ENCODE assay signal across 9 mouse cellular contexts in genomic region chr2:168045771-168046170, GRCm38 (mm10). TPM values are rescaled to one million over a fixed set of nuclear protein-coding genes. Genes with fewer than 3 reads are reported as not detected.
DNase-seq lines count a peak whose midpoint lies in the region; ATAC-seq and TF ChIP-seq lines count a peak whose summit lies in the region.
"Had no signal": no experiment of that assay in that cellular context is flagged by ENCODE, and none has a peak within 500 bp of the region (broad histone marks: within the 10 kb centered on the region; RNA-seq: fewer than 3 reads in every experiment).

No protein-coding gene starts in this region.

- no peaks in the 10 kb centered on the region for H3K9me3 ChIP-seq in forebrain, embryonic 10.5 days
- no peaks in the 10 kb centered on the region for H3K9me3 ChIP-seq in forebrain, embryonic 11.5 days (ENCODE audit: control insufficient read depth, low read length)
- H3K9me3 ChIP-seq in stomach, embryonic 16.5 days (replicated peaks; ENCODE audit: control insufficient read depth, low read length): no peaks in the 10 kb centered on the region
- H3K9me3 ChIP-seq in midbrain, postnatal 0 days (ENCODE audit: low read length): no peaks in the 10 kb centered on the region
- H3K9me3 ChIP-seq: liver, embryonic 13.5 days had no signal

- no peaks in the 10 kb centered on the region for H3K36me3 ChIP-seq in forebrain, embryonic 10.5 days (replicated peaks)
- H3K36me3 ChIP-seq in forebrain, embryonic 11.5 days (ENCODE audit: control insufficient read depth, insufficient read depth, low read length): no peaks in the 10 kb centered on the region
- H3K36me3 ChIP-seq in stomach, embryonic 16.5 days (ENCODE audit: control insufficient read depth, insufficient read depth, low read length): no peaks in the 10 kb centered on the region
- no peaks in the 10 kb centered on the region for H3K36me3 ChIP-seq in midbrain, postnatal 0 days (ENCODE audit: insufficient read depth, low read length)
- H3K36me3 ChIP-seq: liver, embryonic 13.5 days had no signal

- TF ChIP-seq CTCF in midbrain, postnatal 0 days (IDR thresholded peaks at IDR 0.05): no peak

- H3K4me1 ChIP-seq in forebrain, embryonic 10.5 days: peaks cover 35% of the 10 kb centered on the region
- peaks cover 12% of the 10 kb centered on the region for H3K4me1 ChIP-seq in forebrain, embryonic 11.5 days (replicated peaks; ENCODE audit: control insufficient read depth, insufficient read depth, low read length)
- H3K4me1 ChIP-seq in stomach, embryonic 16.5 days (ENCODE audit: control insufficient read depth, insufficient read depth, low read length): peaks cover 44% of the 10 kb centered on the region
- no peaks in the 10 kb centered on the region for H3K4me1 ChIP-seq in midbrain, postnatal 0 days (ENCODE audit: insufficient read depth, low read length)

- H3K27ac ChIP-seq in forebrain, embryonic 10.5 days: 0 out of 2 replicates have a peak overlapping the region, but pooled peaks have one; percentile 30
- H3K27ac ChIP-seq in forebrain, embryonic 11.5 days (ENCODE audit: low read depth, low read length): no peak overlapping the region
- peak overlapping the region; percentile 91 for H3K27ac ChIP-seq in stomach, embryonic 16.5 days (ENCODE audit: low read length)
- H3K27ac ChIP-seq in midbrain, postnatal 0 days (ENCODE audit: low read depth, low read length): no peak overlapping the region
- H3K27ac ChIP-seq: liver, embryonic 13.5 days had no signal

- no peak for ATAC-seq in forebrain, embryonic 11.5 days (replicated peaks; ENCODE audit: low FRiP score)
- peak; percentile 89 for ATAC-seq in stomach, embryonic 16.5 days (ENCODE audit: insufficient read depth, low FRiP score)
- no peak for ATAC-seq in midbrain, postnatal 0 days (ENCODE audit: low FRiP score)

- WGBS in forebrain, embryonic 10.5 days: 27% methylated on average over 5 of the region's 5 CpGs
- 10% methylated on average over 5 of the region's 5 CpGs for WGBS in forebrain, embryonic 11.5 days
- 16% methylated on average over 5 of the region's 5 CpGs for WGBS in stomach, embryonic 16.5 days
- WGBS in midbrain, postnatal 0 days: 13% methylated on average over 5 of the region's 5 CpGs

- no peak overlapping the region for H3K9ac ChIP-seq in forebrain, embryonic 11.5 days (ENCODE audit: low read length)
- peak overlapping the region; percentile 60 for H3K9ac ChIP-seq in stomach, embryonic 16.5 days (ENCODE audit: low read length)
- no peak overlapping the region for H3K9ac ChIP-seq in midbrain, postnatal 0 days (replicated peaks; ENCODE audit: low read length, poor library complexity, severe bottlenecking)
- H3K9ac ChIP-seq: liver, embryonic 13.5 days had no signal

- DNase-seq in forebrain, embryonic 10.5 days (ENCODE audit: extremely low spot score, low spot score): no peak
- DNase-seq in forebrain, embryonic 11.5 days (ENCODE audit: low spot score): no peak
- DNase-seq in testis, postnatal 14 days (ENCODE audit: low spot score): peak; percentile 51
- DNase-seq in testis, postnatal 10 days (ENCODE audit: low spot score): no peak
- DNase-seq in kidney, postnatal 10 days: peak; percentile 64
- DNase-seq in embryo, embryonic 9.5 days (ENCODE audit: extremely low spot score): no peak
- no peak for DNase-seq in midbrain, postnatal 0 days (ENCODE audit: low spot score)
- DNase-seq: liver, embryonic 13.5 days had no signal

- H3K4me2 ChIP-seq in forebrain, embryonic 11.5 days (ENCODE audit: low read depth, low read length, severe bottlenecking): no peak overlapping the region
- peak overlapping the region; percentile 40 for H3K4me2 ChIP-seq in stomach, embryonic 16.5 days (ENCODE audit: low read depth, low read length)
- H3K4me2 ChIP-seq in midbrain, postnatal 0 days (ENCODE audit: low read depth, low read length, poor library complexity, severe bottlenecking): no peak overlapping the region
- H3K4me2 ChIP-seq: liver, embryonic 13.5 days had no signal

- peaks cover 43% of the 10 kb centered on the region for H3K27me3 ChIP-seq in forebrain, embryonic 10.5 days (ENCODE audit: poor library complexity, severe bottlenecking)
- H3K27me3 ChIP-seq in forebrain, embryonic 11.5 days (ENCODE audit: control insufficient read depth, insufficient read depth, low read length): peaks cover 13% of the 10 kb centered on the region
- no peaks in the 10 kb centered on the region for H3K27me3 ChIP-seq in stomach, embryonic 16.5 days (ENCODE audit: control insufficient read depth, insufficient read depth, low read length)
- peaks cover 20% of the 10 kb centered on the region for H3K27me3 ChIP-seq in midbrain, postnatal 0 days (ENCODE audit: insufficient read depth, low read length)

- no peak overlapping the region for H3K4me3 ChIP-seq in forebrain, embryonic 10.5 days
- H3K4me3 ChIP-seq in forebrain, embryonic 11.5 days (ENCODE audit: low read depth, low read length): no peak overlapping the region
- no peak overlapping the region for H3K4me3 ChIP-seq in stomach, embryonic 16.5 days (replicated peaks; ENCODE audit: low read length)
- no peak overlapping the region for H3K4me3 ChIP-seq in midbrain, postnatal 0 days (ENCODE audit: low read depth, low read length)
- H3K4me3 ChIP-seq: liver, embryonic 13.5 days had no signal

RNA-seq across cellular contexts. Expression of gene Pard6b, which starts 35.0 kb away (rescaled TPM):
- 9.3 and 10.4 TPM in 2 replicates for polyA plus RNA-seq in forebrain, embryonic 10.5 days (2016; fragmentation: Nextera tagmentation; extraction: Ambion mirVana)
- 12.4 and 13.7 TPM in 2 replicates for polyA plus RNA-seq in forebrain, embryonic 11.5 days (2014; fragmentation: Nextera tagmentation; extraction: Ambion mirVana)
- polyA plus RNA-seq in stomach, embryonic 16.5 days (2015; fragmentation: Nextera tagmentation; extraction: Ambion mirVana): 8.3 TPM in 2 replicates
- 6.6 and 6.8 TPM in 2 replicates for total RNA-seq in midbrain, postnatal 0 days (2014; rRNA removed)
- polyA plus RNA-seq in midbrain, postnatal 0 days (2015; fragmentation: Nextera tagmentation; extraction: Ambion mirVana): 3.9 and 5.1 TPM in 2 replicates

RNA-seq across cellular contexts. Expression of gene Ripor3, which starts 35.4 kb away (rescaled TPM):
- polyA plus RNA-seq in forebrain, embryonic 10.5 days (2016; fragmentation: Nextera tagmentation; extraction: Ambion mirVana): 0.59 and 0.93 TPM in 2 replicates
- 0.72 and 1.00 TPM in 2 replicates for polyA plus RNA-seq in forebrain, embryonic 11.5 days (2014; fragmentation: Nextera tagmentation; extraction: Ambion mirVana)
- 3.5 and 3.6 TPM in 2 replicates for polyA plus RNA-seq in stomach, embryonic 16.5 days (2015; fragmentation: Nextera tagmentation; extraction: Ambion mirVana)
- total RNA-seq in midbrain, postnatal 0 days (2014; rRNA removed): 0.57 and 0.99 TPM in 2 replicates
- polyA plus RNA-seq in midbrain, postnatal 0 days (2015; fragmentation: Nextera tagmentation; extraction: Ambion mirVana): 0.28 and 0.42 TPM in 2 replicates

Comparison
In these comparisons a context has a peak if more than half of its experiments do, and no peak if none do; other contexts are left out.
1. DNase-seq: peak in testis, postnatal 14 days (single experiment) and kidney, postnatal 10 days (single experiment); none in forebrain, embryonic 10.5 days (single experiment), forebrain, embryonic 11.5 days (single experiment), testis, postnatal 10 days (single experiment), embryo, embryonic 9.5 days (single experiment) and midbrain, postnatal 0 days (single experiment).
2. H3K27ac ChIP-seq: peak in forebrain, embryonic 10.5 days (single experiment) and stomach, embryonic 16.5 days (single experiment); none in forebrain, embryonic 11.5 days (single experiment) and midbrain, postnatal 0 days (single experiment).